Mouse (Mus musculus) ES-Bruce4 (cell line): Measurements from ENCODE around the gene Fam186a. TPM values are rescaled to one million over a fixed set of nuclear protein-coding genes. Genes with fewer than 3 reads are reported as not detected.

Experiments used
- H3K27ac ChIP-seq: 2 replicates; pipeline ENCODE4 v1.5.1; 2012; ENCODE audit warnings: low read length, inconsistent platforms; ENCODE audit not compliant: insufficient read depth
- H3K27me3 ChIP-seq: 2 replicates; pipeline ENCODE4 v1.6.1; 2012; ENCODE audit warnings: mild to moderate bottlenecking, low read length, inconsistent platforms; ENCODE audit not compliant: control insufficient read depth, poor library complexity, insufficient read depth, severe bottlenecking
- H3K36me3 ChIP-seq: 2 replicates; pipeline ENCODE4 v1.6.1; 2012; ENCODE audit warnings: inconsistent platforms, mild to moderate bottlenecking, low read length, moderate library complexity; ENCODE audit not compliant: control insufficient read depth, poor library complexity, insufficient read depth, severe bottlenecking
- H3K4me1 ChIP-seq: one replicate; pipeline ENCODE4 v1.8.1; 2011; ENCODE audit warnings: low read length; ENCODE audit not compliant: control insufficient read depth, insufficient read depth
- H3K4me3 ChIP-seq: 2 replicates; pipeline ENCODE4 v1.5.1; 2011; ENCODE audit warnings: low read depth, mild to moderate bottlenecking, low read length
- H3K9ac ChIP-seq: 2 replicates; pipeline ENCODE4 v1.6.1; 2012; ENCODE audit warnings: low read depth, mild to moderate bottlenecking, inconsistent platforms; ENCODE audit not compliant: poor library complexity, severe bottlenecking
- H3K9me3 ChIP-seq: replicated peaks from 2 replicates; pipeline ENCODE4 v1.6.1; 2012; ENCODE audit warnings: mild to moderate bottlenecking, low read length, inconsistent platforms; ENCODE audit not compliant: control insufficient read depth, poor library complexity, insufficient read depth, severe bottlenecking
- CTCF ChIP-seq: IDR thresholded peaks from one replicate; pipeline ENCODE4 v1.8.1; 2011; ENCODE audit warnings: low read depth, low read length
- EP300 ChIP-seq: IDR thresholded peaks from 2 replicates; pipeline ENCODE4 v1.6.1; 2011; ENCODE audit warnings: low read depth, low read length; ENCODE audit not compliant: insufficient read depth
- POLR2A ChIP-seq: IDR thresholded peaks from one replicate; pipeline ENCODE4 v1.8.1; 2011; ENCODE audit warnings: low read length; ENCODE audit not compliant: insufficient read depth
- polyA plus RNA-seq: library from polyadenylated mRNA; stranded (reverse); fragments of >200 nt; gene quantifications from 2 replicates; pipeline ENCODE4 v1.2.4, GENCODE M21; 2011; ENCODE audit warnings: low read depth; ENCODE audit not compliant: missing spikeins, insufficient read depth, insufficient read length

Fam186a gene
- polyA plus RNA-seq: 0.06 and 0.33 TPM in 2 replicates

GRCm38 (mm10) chr15:99966961-99967360 lies at the start of gene Fam186a:
TSS of gene Fam186a (minus strand) at chr15:99967061.
- no peaks in the 10 kb centered on the region for H3K4me1 ChIP-seq
- H3K9ac ChIP-seq: no peak within 1 kb of the TSS
- H3K9me3 ChIP-seq: no peaks in the 10 kb centered on the region
- H3K27me3 ChIP-seq: no peaks in the 10 kb centered on the region
- H3K27ac ChIP-seq: no peak within 1 kb of the TSS
- H3K36me3 ChIP-seq: no peaks in the 10 kb centered on the region
- no peak within 1 kb of the TSS for H3K4me3 ChIP-seq
- TF ChIP-seq EP300 (no peak), CTCF (no peak), POLR2A (no peak)

GRCm38 (mm10) chr15:100006180-100006579 lies 39.3 kb upstream of the Fam186a start:
- Histone ChIP-seq H3K27me3 (no peaks in the 10 kb centered on the region), H3K4me3 (no peak overlapping the region), H3K4me1 (no peaks in the 10 kb centered on the region), H3K36me3 (peaks cover 86% of the 10 kb centered on the region), H3K9ac (no peak overlapping the region), H3K9me3 (no peaks in the 10 kb centered on the region), H3K27ac (no peak overlapping the region)
- TF ChIP-seq EP300: no peak
- TF ChIP-seq CTCF: no peak
- no peak for TF ChIP-seq POLR2A

- Histone ChIP-seq H3K9me3 (no peaks in the 10 kb centered on the region), H3K36me3 (peaks cover 81% of the 10 kb centered on the region), H3K4me1 (no peaks in the 10 kb centered on the region), H3K27ac (no peak overlapping the region), H3K4me3 (no peak overlapping the region), H3K27me3 (no peaks in the 10 kb centered on the region), H3K9ac (no peak overlapping the region)
- TF ChIP-seq POLR2A (no peak), CTCF (no peak)
Measured at GRCm38 (mm10) chr15:100004677-100005273, 37.9 kb upstream of the Fam186a start.

- no peak for TF ChIP-seq CTCF
- TF ChIP-seq POLR2A: no peak
- no peak for TF ChIP-seq EP300
- Histone ChIP-seq H3K4me1 (no peaks in the 10 kb centered on the region), H3K9ac (no peak overlapping the region), H3K36me3 (peaks cover 66% of the 10 kb centered on the region), H3K9me3 (no peaks in the 10 kb centered on the region), H3K27ac (no peak overlapping the region), H3K4me3 (no peak overlapping the region), H3K27me3 (no peaks in the 10 kb centered on the region)
Measured at GRCm38 (mm10) chr15:99999390-99999789, 32.5 kb upstream of the Fam186a start.

- Histone ChIP-seq H3K4me1 (no peaks in the 10 kb centered on the region), H3K4me3 (no peak overlapping the region), H3K9ac (no peak overlapping the region), H3K9me3 (no peaks in the 10 kb centered on the region), H3K36me3 (peaks cover 54% of the 10 kb centered on the region), H3K27me3 (no peaks in the 10 kb centered on the region), H3K27ac (no peak overlapping the region)
- TF ChIP-seq CTCF (no peak), EP300 (no peak), POLR2A (no peak)
Measured at GRCm38 (mm10) chr15:99997114-99997804, 30.4 kb upstream of the Fam186a start.

GRCm38 (mm10) chr15:99993100-99993499 lies 26.2 kb upstream of the Fam186a start:
- H3K36me3 ChIP-seq: peaks cover 56% of the 10 kb centered on the region

More at GRCm38 (mm10) chr15:99993100-99993499, 26.2 kb upstream of the Fam186a start:
- no peak for TF ChIP-seq POLR2A
- TF ChIP-seq EP300: no peak
- no peak for TF ChIP-seq CTCF
- H3K4me3 ChIP-seq: no peak overlapping the region
- H3K9me3 ChIP-seq: no peaks in the 10 kb centered on the region
- no peak overlapping the region for H3K27ac ChIP-seq
- H3K27me3 ChIP-seq: no peaks in the 10 kb centered on the region
- no peaks in the 10 kb centered on the region for H3K4me1 ChIP-seq
- H3K9ac ChIP-seq: no peak overlapping the region
